Mouse (Mus musculus) forebrain, embryonic 11.5 days (tissue): ENCODE measurements around the gene Clcn6. TPM values are rescaled to one million over a fixed set of nuclear protein-coding genes. Genes with fewer than 3 reads are reported as not detected.

Experiments
- ATAC-seq: fragments of 200-750 bp; cut with Nextera tagmentation; replicated peaks from 2 replicates; pipeline ENCODE4 v1.8.0; 2017; ENCODE audit warnings: moderate TSS enrichment; ENCODE audit not compliant: low FRiP score
- DNase-seq: peaks from one replicate; pipeline ENCODE4 v3.0.0-alpha.2; 2017; ENCODE audit warnings: low spot score
- H3K27ac ChIP-seq: fragments of 300-500 bp; sonication (generic); 2 replicates; pipeline ENCODE4 v1.5.1; 2014; ENCODE audit warnings: low read depth, low read length
- H3K27me3 ChIP-seq: fragments of 300-500 bp; sonication (generic); 2 replicates; pipeline ENCODE4 v1.6.1; 2014; ENCODE audit warnings: mild to moderate bottlenecking, low read length, mixed read lengths; ENCODE audit not compliant: control insufficient read depth, insufficient read depth
- H3K36me3 ChIP-seq: fragments of 300-500 bp; sonication (generic); 2 replicates; pipeline ENCODE4 v1.6.1; 2014; ENCODE audit warnings: mild to moderate bottlenecking, low read length, moderate library complexity, mixed read lengths; ENCODE audit not compliant: control insufficient read depth, insufficient read depth
- H3K4me1 ChIP-seq: fragments of 300-500 bp; sonication (generic); replicated peaks from 2 replicates; pipeline ENCODE4 v1.6.1; 2014; ENCODE audit warnings: low read length, mixed read lengths; ENCODE audit not compliant: control insufficient read depth, insufficient read depth
- H3K4me2 ChIP-seq: fragments of 300-500 bp; sonication (generic); 2 replicates; pipeline ENCODE4 v1.6.1; 2014; ENCODE audit warnings: low read depth, mild to moderate bottlenecking, low read length, moderate library complexity, mixed read lengths; ENCODE audit not compliant: severe bottlenecking
- H3K4me3 ChIP-seq: fragments of 300-500 bp; sonication (generic); 2 replicates; pipeline ENCODE4 v1.5.1; 2014; ENCODE audit warnings: low read depth, low read length
- H3K9ac ChIP-seq: fragments of 300-500 bp; sonication (generic); 2 replicates; pipeline ENCODE4 v1.6.1; 2014; ENCODE audit warnings: low read length
- H3K9me3 ChIP-seq: fragments of 300-500 bp; sonication (generic); 2 replicates; pipeline ENCODE4 v1.6.1; 2016; ENCODE audit warnings: low read length, mixed read lengths; ENCODE audit not compliant: control insufficient read depth
- WGBS: fragments of 180-500 bp; shearing (Covaris S2); extraction: QIAGEN DNeasy Blood & Tissue Kit; methylation state at CpG from one replicate; pipeline ENCODE4 v1.1.7; 2014; 5-methylcytosine and 5-hydroxymethylcytosine counted together
- polyA plus RNA-seq: library from polyadenylated mRNA; unstranded; fragments of >200 nt; fragmentation: Nextera tagmentation; extraction: Ambion mirVana; gene quantifications from 2 replicates; pipeline ENCODE4 v1.2.1, GENCODE M21; 2014

The Clcn6 gene
- polyA plus RNA-seq, 1 experiment from 2014 or later, result 14.6 TPM

DNA sequence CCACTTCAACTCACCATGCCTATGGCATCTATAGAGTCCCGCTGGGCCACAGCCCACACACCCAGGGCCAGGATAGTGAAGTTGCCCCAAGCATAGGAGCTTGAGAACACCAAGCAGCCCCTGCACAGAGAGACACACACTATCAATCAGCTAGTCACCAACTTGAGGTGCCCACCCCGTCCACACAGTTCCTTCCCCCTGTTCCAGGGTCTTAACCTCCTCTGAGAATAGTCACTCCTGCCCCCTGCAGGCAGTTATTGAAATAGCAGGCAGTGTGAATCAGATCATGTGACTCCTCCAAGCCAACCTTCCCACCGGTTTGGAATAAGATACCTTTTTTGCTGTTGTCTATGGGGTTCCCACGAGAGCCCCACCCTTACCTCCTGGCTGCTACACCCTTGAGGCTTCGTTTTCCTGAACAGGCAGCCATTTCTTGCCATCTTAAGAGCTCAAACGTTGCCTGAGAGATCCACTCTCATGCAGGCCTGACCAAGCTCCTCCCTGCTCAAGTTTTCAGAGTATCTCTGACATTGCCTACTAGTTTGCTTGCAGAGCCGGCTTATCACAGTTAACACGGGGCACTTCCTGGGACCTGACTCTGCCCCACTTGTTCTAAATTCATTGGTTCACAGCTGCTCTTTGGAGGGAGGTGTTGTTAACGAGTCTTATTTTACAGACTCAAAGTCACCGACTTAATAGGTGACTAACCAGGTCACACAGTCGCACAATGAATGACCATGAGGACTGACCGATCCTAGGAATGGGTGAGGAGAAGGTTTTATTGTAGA lies 43.8 kb upstream of the Clcn6 start:
- ATAC-seq (peak; percentile 34; the same call in 1 of the 2 replicates), DNase-seq (peak; percentile 81)
- no peaks in the 10 kb centered on the region for H3K9me3 ChIP-seq
- no peak overlapping the region for H3K27ac ChIP-seq
- no peaks in the 10 kb centered on the region for H3K36me3 ChIP-seq
- no peak overlapping the region for H3K9ac ChIP-seq
- peaks cover 6% of the 10 kb centered on the region; the same call in 1 of the 2 replicates for H3K4me1 ChIP-seq
- H3K4me3 ChIP-seq, result no peak overlapping the region
- 53% methylated on average over 12 of the region's 12 CpGs for WGBS
- no peak overlapping the region for H3K4me2 ChIP-seq
- no peaks in the 10 kb centered on the region for H3K27me3 ChIP-seq

DNA sequence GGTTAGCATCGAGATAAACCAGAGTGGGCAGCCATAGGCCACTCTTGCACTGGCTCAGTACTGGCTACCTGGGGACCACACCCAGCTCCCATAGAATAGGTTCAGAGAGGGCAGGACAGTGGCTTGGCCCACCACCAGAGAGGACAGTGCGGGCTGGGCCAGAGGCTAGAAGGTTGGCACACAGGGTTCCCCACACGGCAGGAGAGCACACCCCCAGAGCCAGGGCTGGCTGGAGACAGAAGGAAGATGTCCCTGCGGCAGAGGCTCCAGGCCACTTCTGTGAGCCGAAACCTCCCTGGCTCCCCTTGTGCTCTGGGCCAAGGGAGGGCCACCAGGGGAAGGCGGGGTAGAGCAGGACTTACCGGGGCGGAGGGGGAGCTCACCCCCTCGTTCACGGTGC lies 42.6 kb upstream of the Clcn6 start:
- Histone ChIP-seq H3K36me3 (no peaks in the 10 kb centered on the region), H3K4me1 (0 out of 2 replicates have a peak, but pooled peaks cover 2% of the 10 kb centered on the region), H3K9me3 (no peaks in the 10 kb centered on the region), H3K4me2 (no peak overlapping the region), H3K4me3 (no peak overlapping the region), H3K27ac (no peak overlapping the region), H3K27me3 (no peaks in the 10 kb centered on the region), H3K9ac (no peak overlapping the region)
- ATAC-seq (no peak), DNase-seq (no peak)
- 93% methylated on average over 10 of the region's 10 CpGs for WGBS

DNA sequence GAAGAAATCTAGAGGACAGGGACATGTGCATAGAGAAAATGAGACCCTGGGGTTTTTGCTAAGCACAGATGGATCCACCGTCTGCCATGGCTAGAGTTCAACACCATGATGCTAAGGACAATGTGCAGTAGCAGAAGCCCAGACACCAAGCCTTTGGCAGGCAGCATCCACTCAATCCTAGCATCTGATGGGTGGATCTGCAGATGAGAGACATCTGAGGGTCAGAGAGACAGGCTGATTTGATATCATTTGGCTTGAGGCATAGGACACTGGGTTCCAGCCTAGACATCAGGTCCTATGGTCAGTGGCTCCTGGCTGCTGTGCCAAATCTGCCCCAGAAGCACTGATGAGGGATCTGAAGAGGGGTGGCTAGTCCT lies 42.0 kb upstream of the Clcn6 start:
- Histone ChIP-seq H3K27me3 (no peaks in the 10 kb centered on the region), H3K36me3 (no peaks in the 10 kb centered on the region), H3K4me2 (no peak overlapping the region), H3K4me1 (0 out of 2 replicates have a peak, but pooled peaks cover 2% of the 10 kb centered on the region), H3K27ac (no peak overlapping the region), H3K9ac (no peak overlapping the region), H3K4me3 (no peak overlapping the region), H3K9me3 (no peaks in the 10 kb centered on the region)
- DNase-seq, result no peak
- WGBS, result 91% methylated on average over 1 of the region's 1 CpGs
- ATAC-seq, result no peak

DNA sequence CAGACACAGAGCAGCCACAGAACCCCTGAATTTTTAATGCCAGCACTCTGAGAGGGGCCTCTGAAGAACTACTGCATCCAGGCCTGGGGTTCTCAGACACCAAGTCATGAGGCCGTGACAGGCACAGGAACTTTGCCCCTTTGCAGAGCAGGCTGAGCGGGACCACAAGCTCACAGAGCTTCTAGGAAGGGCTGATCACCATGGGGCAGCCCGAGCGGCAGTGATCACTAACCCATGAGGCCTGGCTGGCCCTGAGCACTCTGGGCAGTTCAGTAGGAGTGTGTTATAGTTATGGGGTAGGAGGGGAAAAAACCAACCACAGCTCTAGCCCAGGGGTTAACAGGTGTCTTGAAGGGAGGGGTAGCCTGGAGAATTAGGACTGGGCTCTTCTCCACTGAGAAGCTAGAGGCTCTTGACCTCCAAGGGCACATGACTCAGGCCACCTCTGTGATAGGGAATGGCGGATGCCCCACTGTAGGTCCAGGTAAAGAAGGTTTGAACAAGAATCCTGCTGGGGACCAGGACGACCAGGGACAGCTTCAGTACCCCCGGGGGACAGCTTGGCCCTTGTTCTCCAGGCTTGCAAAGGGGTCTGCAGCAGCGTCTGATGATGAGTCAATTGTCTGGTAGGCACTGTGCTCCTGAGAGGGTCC lies 41.4 kb upstream of the Clcn6 start:
- Histone ChIP-seq H3K36me3 (no peaks in the 10 kb centered on the region), H3K9me3 (no peaks in the 10 kb centered on the region), H3K4me3 (no peak overlapping the region), H3K27me3 (no peaks in the 10 kb centered on the region), H3K4me2 (no peak overlapping the region), H3K9ac (no peak overlapping the region), H3K27ac (no peak overlapping the region), H3K4me1 (0 out of 2 replicates have a peak, but pooled peaks cover 2% of the 10 kb centered on the region)
- no peak for ATAC-seq
- DNase-seq, result no peak
- 90% methylated on average over 8 of the region's 8 CpGs for WGBS

DNA sequence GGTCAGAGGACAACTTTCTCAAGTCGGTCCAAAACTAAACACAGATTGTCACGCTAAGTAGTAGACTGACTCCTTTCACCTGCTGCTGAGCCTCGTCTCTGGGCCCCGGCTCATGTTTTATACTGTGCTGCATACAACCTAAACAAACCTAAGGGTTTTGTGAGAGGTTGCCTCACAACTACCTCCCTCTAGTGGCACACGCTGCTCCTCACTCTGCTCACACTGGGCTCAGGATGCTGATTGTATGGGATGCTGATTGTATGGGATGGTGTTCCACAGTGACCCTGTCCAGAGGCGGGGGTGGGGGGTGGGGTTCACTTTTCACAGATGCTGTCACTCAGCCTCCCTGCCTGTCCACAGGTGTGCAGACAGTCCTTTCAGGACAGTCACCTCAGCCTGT lies 40.6 kb upstream of the Clcn6 start:
- Histone ChIP-seq H3K9ac (no peak overlapping the region), H3K4me3 (no peak overlapping the region), H3K4me2 (no peak overlapping the region), H3K36me3 (no peaks in the 10 kb centered on the region), H3K4me1 (0 out of 2 replicates have a peak, but pooled peaks cover 2% of the 10 kb centered on the region), H3K27ac (no peak overlapping the region), H3K27me3 (no peaks in the 10 kb centered on the region), H3K9me3 (no peaks in the 10 kb centered on the region)
- ATAC-seq (no peak), DNase-seq (no peak)
- 71% methylated on average over 6 of the region's 6 CpGs for WGBS

DNA sequence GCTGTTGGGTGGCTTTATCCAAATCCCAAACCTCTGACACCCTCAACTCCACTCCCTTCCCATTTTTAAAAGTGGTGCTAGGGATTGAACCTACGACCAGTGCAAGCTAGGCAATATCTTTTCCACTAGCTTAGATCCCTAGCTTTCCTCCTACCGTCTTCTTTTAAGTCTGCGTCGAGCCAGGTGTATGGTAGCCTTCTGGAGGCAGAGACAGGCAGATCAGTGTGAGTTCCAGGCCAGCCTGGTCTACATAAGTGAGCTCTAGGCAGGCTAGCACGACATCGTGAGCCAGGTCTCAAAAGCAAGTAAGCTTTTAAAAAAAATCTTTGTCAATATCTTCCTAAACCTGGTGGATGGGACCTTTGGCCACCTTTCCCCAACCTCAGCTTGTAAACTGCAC lies 37.3 kb upstream of the Clcn6 start:
- DNase-seq (no peak), ATAC-seq (no peak)
- H3K4me2 ChIP-seq, result no peak overlapping the region
- WGBS, result 89% methylated on average over 6 of the region's 6 CpGs
- H3K9me3 ChIP-seq, result no peaks in the 10 kb centered on the region
- H3K4me1 ChIP-seq, result no peaks in the 10 kb centered on the region
- H3K36me3 ChIP-seq, result no peaks in the 10 kb centered on the region
- H3K27me3 ChIP-seq, result no peaks in the 10 kb centered on the region
- no peak overlapping the region for H3K27ac ChIP-seq
- H3K4me3 ChIP-seq, result no peak overlapping the region
- no peak overlapping the region for H3K9ac ChIP-seq

DNA sequence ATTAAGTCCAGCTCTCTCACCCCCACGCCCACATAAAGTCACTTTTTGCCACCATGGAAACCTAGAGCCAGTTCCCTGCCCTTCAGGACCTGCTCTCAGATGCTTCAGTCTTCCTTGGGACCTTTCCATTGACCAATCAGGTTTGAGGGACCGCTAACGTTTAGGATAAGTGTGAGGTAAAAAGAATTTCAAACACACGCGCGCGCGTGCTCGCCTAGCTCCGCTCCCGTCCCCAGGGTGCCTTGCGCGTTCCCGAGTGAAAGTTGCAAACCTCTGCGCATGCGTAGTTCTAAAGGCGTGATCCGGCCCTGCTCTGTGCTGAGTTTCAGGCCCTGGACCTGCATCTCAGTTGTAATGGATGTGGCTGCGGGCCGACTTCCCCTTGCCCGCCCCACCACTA lies 36.6 kb upstream of the Clcn6 start:
- no peaks in the 10 kb centered on the region for H3K27me3 ChIP-seq
- no peaks in the 10 kb centered on the region for H3K9me3 ChIP-seq
- ATAC-seq (peak; percentile 45), DNase-seq (peak; percentile 81)
- H3K9ac ChIP-seq, result no peak overlapping the region
- H3K4me3 ChIP-seq, result peak overlapping the region; percentile 3; the same call in 1 of the 2 replicates
- H3K4me1 ChIP-seq, result no peaks in the 10 kb centered on the region
- H3K27ac ChIP-seq, result no peak overlapping the region
- no peaks in the 10 kb centered on the region for H3K36me3 ChIP-seq
- WGBS, result 49% methylated on average over 21 of the region's 21 CpGs
- peak overlapping the region; percentile 37; the same call in 1 of the 2 replicates for H3K4me2 ChIP-seq

DNA sequence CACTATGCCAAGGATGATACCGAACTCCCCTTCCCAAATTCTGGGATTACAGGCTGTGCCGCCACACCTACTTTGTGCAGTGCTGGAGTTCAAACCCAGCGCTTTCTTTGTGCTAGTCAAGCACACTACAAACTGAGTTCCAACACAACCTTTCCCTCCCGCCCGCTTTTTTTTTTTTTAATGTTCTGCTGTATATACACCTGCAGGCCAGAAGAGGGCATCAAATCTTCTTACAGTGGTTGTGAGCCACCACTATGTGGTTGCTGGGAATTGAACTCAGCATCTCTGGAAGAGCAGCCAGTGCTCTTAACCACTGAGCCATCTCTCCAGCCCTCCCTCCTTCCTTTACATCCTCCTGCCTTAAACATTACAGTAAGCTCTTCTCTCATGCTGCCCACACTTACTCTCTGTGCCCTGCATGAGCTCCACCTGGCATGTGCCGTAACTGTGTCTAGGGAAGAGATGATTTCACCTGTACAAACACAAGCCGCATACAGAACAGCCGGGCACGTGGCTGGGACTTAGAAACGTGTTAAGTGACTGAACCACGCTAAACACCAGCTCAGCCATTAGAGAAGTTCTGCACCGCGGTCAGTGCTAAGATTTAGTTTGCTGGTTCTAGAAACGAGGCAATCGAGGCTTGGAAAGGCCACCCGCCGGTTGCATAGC lies 36.0 kb upstream of the Clcn6 start:
- no peak overlapping the region for H3K9ac ChIP-seq
- H3K9me3 ChIP-seq, result no peaks in the 10 kb centered on the region
- H3K4me3 ChIP-seq, result peak overlapping the region; percentile 3; the same call in 1 of the 2 replicates
- 45% methylated on average over 17 of the region's 17 CpGs for WGBS
- H3K36me3 ChIP-seq, result no peaks in the 10 kb centered on the region
- H3K4me2 ChIP-seq, result peak overlapping the region; percentile 37; the same call in 1 of the 2 replicates
- no peak overlapping the region for H3K27ac ChIP-seq
- no peaks in the 10 kb centered on the region for H3K4me1 ChIP-seq
- DNase-seq, result no peak
- ATAC-seq, result peak; percentile 25; the same call in 1 of the 2 replicates
- H3K27me3 ChIP-seq, result no peaks in the 10 kb centered on the region
